Mouse (Mus musculus): ENCODE measurements around the gene Nit2. TPM values are rescaled to one million over a fixed set of nuclear protein-coding genes. Genes with fewer than 3 reads are reported as not detected.

Gene Nit2
- polyA plus RNA-seq, 1 experiment from 2014 or later = 45.4 TPM

DNA sequence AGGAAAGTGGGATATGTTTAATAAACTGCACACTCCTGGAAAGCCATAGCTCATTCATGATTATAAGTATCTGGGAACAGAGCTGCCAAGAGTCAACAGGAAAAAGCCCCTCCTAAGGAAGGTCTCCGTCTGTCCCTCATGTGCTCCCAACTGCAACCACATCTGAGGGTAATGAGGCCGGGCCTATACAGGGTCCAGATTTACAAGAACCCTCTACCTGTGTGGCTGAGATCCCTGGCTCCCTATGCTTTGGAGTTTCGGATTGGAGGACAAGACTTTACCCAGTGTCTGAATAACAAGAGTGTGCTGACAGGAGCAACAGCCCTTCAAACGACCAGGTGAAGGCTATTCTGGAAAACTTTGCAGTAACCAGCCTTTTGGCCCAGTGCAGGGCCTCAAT lies 9.4 kb downstream of the Nit2 start:
- Histone ChIP-seq H3K27ac (no peak overlapping the region), H3K4me2 (no peak overlapping the region), H3K9me3 (replicated peaks) (no peaks in the 10 kb centered on the region), H3K4me3 (no peak overlapping the region), H3K27me3 (no peaks in the 10 kb centered on the region), H3K4me1 (no peaks in the 10 kb centered on the region), H3K9ac (no peak overlapping the region), H3K36me3 (ENCODE audit: poor library complexity, severe bottlenecking) (peaks cover 47% of the 10 kb centered on the region)
- ATAC-seq = peak; percentile 31; the same call in 1 of the 2 replicates
- 77% methylated on average over 4 of the region's 4 CpGs for WGBS

DNA sequence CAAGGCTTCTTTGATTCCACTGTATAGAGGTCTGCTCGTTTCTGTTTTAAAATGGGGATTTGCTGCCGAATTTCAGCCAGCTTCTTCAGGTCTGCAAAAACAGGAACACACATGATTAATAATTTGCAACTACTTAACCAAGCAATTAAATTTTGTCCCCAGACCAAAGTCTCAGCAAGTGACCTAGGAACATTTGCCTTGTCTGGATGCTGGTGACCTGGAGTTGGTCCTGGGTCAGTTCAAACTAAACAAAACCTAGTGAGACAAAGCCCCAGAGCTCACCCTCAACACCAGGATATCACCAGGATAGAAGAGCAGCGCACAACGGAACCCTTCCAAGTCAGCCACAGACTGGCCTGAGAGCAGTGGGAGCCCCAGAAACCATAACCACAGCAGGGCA lies 10.1 kb downstream of the Nit2 start:
- no peaks in the 10 kb centered on the region for H3K9me3 ChIP-seq (replicated peaks)
- no peak for ATAC-seq
- no peak overlapping the region for H3K27ac ChIP-seq
- H3K4me3 ChIP-seq = no peak overlapping the region
- H3K4me2 ChIP-seq = no peak overlapping the region
- no peaks in the 10 kb centered on the region for H3K4me1 ChIP-seq
- H3K36me3 ChIP-seq (ENCODE audit: poor library complexity, severe bottlenecking) = peaks cover 53% of the 10 kb centered on the region
- H3K27me3 ChIP-seq = no peaks in the 10 kb centered on the region
- 91% methylated on average over 4 of the region's 4 CpGs for WGBS
- no peak overlapping the region for H3K9ac ChIP-seq

DNA sequence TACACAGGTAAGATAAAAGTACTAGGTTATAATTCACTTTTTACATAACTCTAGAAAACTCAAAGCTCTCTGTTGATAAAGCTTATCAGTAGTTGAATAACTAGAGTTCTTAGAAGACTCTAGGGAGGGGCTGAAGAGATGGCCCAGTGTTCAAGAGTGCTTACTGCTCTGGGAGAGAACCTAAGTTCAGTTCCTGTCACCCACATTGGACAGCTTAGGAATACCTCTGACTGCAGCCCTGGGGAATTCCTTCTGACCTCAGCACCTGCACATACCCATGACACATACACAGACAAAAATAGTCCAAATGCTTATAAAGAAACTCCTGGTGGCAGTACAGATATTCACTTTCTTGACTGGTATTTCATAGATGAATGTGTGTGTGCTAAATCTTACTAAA lies 11.2 kb downstream of the Nit2 start:
- Histone ChIP-seq H3K4me1 (no peaks in the 10 kb centered on the region), H3K36me3 (ENCODE audit: poor library complexity, severe bottlenecking) (peaks cover 61% of the 10 kb centered on the region), H3K9me3 (replicated peaks) (no peaks in the 10 kb centered on the region), H3K9ac (no peak overlapping the region), H3K27me3 (no peaks in the 10 kb centered on the region), H3K4me2 (no peak overlapping the region), H3K4me3 (no peak overlapping the region), H3K27ac (no peak overlapping the region)
- no peak for ATAC-seq

DNA sequence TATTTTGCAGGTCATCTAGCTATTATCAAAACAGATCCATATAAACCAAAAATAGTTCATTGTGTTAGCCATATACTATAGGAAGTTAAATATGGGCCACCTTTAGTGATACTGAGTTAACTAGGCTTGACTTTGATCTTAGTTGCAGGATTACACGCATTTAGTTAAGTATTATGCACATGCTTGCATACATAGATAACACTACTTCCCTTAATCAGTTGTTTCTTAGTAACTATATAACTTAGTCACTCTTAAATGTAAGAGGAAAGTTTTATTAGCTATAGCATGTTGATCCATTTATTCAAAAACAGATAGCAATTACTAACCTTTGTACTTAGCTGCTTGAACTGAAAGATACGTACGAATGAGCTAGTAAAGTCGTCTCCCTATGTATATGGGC lies 15.7 kb downstream of the Nit2 start:
- 95% methylated on average over 4 of the region's 4 CpGs for WGBS
- ATAC-seq = no peak
- Histone ChIP-seq H3K9ac (no peak overlapping the region), H3K4me2 (no peak overlapping the region), H3K4me3 (no peak overlapping the region), H3K9me3 (replicated peaks) (no peaks in the 10 kb centered on the region), H3K4me1 (no peaks in the 10 kb centered on the region), H3K27ac (no peak overlapping the region), H3K36me3 (ENCODE audit: poor library complexity, severe bottlenecking) (peaks cover 61% of the 10 kb centered on the region), H3K27me3 (no peaks in the 10 kb centered on the region)

DNA sequence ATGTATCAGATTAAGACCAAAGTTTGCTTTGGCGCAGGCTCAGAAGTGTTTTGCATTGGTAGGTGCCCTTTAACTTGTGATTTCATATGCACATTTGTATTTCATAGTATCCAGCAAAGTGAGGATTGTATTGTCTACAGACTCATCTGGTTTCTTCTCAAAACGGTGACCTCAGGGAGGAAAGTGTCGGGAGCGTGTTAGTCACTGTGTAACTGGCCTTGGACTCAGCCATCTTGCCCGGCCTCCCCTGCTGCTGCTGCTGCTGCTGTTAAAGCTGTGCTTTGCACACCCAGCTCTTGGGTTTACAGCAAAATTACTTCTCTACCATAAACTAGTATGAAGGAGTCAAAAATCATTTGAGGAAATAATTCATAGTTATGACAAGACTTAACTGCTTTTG lies 22.4 kb downstream of the Nit2 start:
- no peak for ATAC-seq
- Histone ChIP-seq H3K9ac (no peak overlapping the region), H3K9me3 (replicated peaks) (no peaks in the 10 kb centered on the region), H3K4me2 (no peak overlapping the region), H3K27ac (no peak overlapping the region), H3K36me3 (ENCODE audit: poor library complexity, severe bottlenecking) (peaks cover 50% of the 10 kb centered on the region), H3K27me3 (no peaks in the 10 kb centered on the region), H3K4me1 (no peaks in the 10 kb centered on the region), H3K4me3 (no peak overlapping the region)
- 95% methylated on average over 5 of the region's 5 CpGs for WGBS

DNA sequence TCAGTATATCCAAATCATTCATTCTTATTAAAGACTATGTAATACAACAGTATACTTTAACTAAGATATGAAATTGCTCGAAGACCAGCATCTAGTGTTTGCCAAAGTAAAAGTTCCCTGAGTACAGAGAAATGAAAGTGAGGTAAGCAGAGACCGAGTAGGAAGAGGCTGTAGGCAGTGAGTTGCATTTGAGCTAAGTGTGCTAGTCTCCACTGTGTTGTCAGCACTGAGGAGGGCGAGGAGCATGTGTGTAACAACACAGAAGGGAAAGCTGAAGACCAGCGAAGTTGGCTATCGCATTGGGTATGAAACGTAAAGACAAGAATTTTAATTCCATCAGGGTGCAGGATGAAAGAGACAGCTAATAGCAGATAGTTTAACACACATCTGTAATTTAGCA lies 33.5 kb downstream of the Nit2 start:
- Histone ChIP-seq H3K4me2 (no peak overlapping the region), H3K27ac (no peak overlapping the region)

DNA sequence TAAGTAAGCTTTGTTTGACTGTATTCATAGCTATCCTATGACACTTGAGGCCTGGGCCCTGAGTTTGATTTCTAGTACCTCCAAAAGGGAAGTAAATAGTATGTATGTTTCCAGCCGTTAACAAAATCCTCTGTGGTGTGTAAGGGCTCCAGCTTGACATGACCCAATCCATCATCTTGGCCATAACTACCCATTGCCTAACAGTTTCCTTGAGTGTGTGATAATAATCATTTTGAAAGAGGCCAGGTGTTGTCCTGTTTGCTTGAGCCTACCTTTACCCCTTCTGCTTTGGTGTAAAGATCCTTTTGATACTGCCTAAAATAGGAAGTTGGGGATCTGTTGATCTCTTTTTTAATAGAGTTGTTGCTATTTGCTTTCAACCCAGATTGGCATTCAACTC lies 34.8 kb downstream of the Nit2 start:
- Histone ChIP-seq H3K4me3 (no peak overlapping the region), H3K9me3 (replicated peaks) (no peaks in the 10 kb centered on the region), H3K27ac (no peak overlapping the region), H3K36me3 (ENCODE audit: poor library complexity, severe bottlenecking) (peaks cover 29% of the 10 kb centered on the region), H3K4me2 (no peak overlapping the region), H3K4me1 (peaks cover 6% of the 10 kb centered on the region), H3K9ac (no peak overlapping the region), H3K27me3 (no peaks in the 10 kb centered on the region)
- WGBS = 92% methylated on average over 1 of the region's 1 CpGs
- no peak for ATAC-seq

More for the DNA sequence above, 33.5 kb downstream of the Nit2 start:
- Histone ChIP-seq H3K4me3 (no peak overlapping the region), H3K9me3 (replicated peaks) (no peaks in the 10 kb centered on the region), H3K36me3 (ENCODE audit: poor library complexity, severe bottlenecking) (peaks cover 35% of the 10 kb centered on the region), H3K27me3 (no peaks in the 10 kb centered on the region), H3K9ac (no peak overlapping the region), H3K4me1 (peaks cover 6% of the 10 kb centered on the region)
- 92% methylated on average over 6 of the region's 6 CpGs for WGBS
- no peak for ATAC-seq

DNA sequence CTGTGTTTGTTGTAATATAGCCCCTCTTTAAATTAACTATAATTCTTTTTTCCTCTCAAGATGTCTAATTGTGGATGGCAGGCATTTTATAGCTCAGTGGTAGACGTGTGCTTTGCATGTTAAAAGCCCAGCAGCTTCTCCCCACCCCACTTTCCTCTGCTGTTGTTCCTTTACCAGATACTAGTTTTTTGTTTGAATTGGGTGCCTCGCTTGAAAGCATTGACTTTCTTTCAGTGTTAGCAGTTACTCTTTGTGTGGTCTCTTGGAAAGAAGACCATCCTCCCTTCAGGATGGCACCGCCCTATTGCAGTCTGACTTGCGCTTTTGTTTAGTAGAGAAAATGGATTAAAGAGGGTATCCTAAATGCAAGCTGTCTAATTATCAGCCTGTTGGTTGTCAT lies 35.6 kb downstream of the Nit2 start:
- Histone ChIP-seq H3K4me3 (no peak overlapping the region), H3K27ac (no peak overlapping the region), H3K9me3 (replicated peaks) (no peaks in the 10 kb centered on the region), H3K36me3 (ENCODE audit: poor library complexity, severe bottlenecking) (peaks cover 21% of the 10 kb centered on the region), H3K27me3 (no peaks in the 10 kb centered on the region), H3K9ac (no peak overlapping the region), H3K4me1 (peaks cover 6% of the 10 kb centered on the region), H3K4me2 (no peak overlapping the region)
- ATAC-seq = no peak
- WGBS = 49% methylated on average over 4 of the region's 4 CpGs

DNA sequence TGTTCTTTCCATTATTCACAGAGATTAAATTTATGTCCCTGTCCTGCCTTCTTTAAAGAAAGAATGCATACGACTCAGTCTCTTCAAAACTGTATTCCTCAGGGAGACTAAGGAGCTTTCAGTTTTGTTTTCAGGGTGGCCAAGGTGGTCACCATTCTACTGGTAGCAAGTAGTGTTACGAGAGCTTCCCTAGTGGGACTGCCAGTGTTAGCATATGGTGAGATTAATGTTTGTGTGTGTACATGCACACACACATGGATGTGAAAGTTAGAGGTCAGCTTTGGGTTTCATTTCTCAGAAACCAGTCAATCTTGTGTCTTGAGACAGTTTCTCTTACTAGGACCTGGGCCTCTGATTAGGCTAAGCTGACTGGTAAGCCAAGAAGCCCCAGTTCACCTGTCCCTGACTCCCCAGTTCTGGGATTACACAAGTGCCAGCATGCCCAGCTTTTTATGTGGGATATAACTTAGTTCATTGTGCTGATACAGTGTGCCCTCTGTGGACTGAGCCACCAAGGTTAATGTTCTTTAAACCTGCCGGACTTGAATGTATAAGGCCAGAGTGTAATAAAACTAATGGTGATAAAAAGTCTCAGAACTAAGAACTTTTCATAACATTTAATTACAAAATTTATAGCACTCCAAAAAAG lies 36.3 kb downstream of the Nit2 start:
- H3K4me2 ChIP-seq = no peak overlapping the region
- H3K9me3 ChIP-seq (replicated peaks) = no peaks in the 10 kb centered on the region
- H3K36me3 ChIP-seq (ENCODE audit: poor library complexity, severe bottlenecking) = peaks cover 15% of the 10 kb centered on the region
- 82% methylated on average over 3 of the region's 3 CpGs for WGBS
- H3K9ac ChIP-seq = no peak overlapping the region
- no peak for ATAC-seq
- H3K4me1 ChIP-seq = peaks cover 6% of the 10 kb centered on the region
- no peaks in the 10 kb centered on the region for H3K27me3 ChIP-seq
- no peak overlapping the region for H3K4me3 ChIP-seq
- no peak overlapping the region for H3K27ac ChIP-seq

DNA sequence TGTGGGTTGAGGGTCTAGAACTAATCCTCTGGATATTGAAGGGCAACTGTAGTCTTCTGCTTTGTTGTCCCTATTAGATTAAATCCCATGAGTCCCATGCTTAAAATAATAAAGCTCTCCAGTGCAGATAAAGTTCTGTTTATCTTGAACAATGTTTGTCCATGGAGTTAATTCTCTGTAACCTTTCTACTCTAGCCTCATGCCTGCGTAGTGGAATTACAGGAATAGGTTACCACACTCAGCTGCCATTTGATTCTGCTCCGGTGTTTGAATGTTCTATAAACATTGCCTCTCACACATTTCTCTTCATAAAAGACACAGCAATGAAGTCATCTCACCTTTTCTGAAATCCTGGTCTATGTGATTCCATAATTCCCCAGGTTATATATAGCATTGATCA lies 39.3 kb downstream of the Nit2 start:
- H3K27ac ChIP-seq = no peak overlapping the region
- H3K4me2 ChIP-seq = no peak overlapping the region
- no peak overlapping the region for H3K4me3 ChIP-seq
- no peaks in the 10 kb centered on the region for H3K27me3 ChIP-seq
- no peak for ATAC-seq
- no peaks in the 10 kb centered on the region for H3K9me3 ChIP-seq (replicated peaks)
- no peak overlapping the region for H3K9ac ChIP-seq
- H3K4me1 ChIP-seq = peaks cover 21% of the 10 kb centered on the region
- WGBS = 94% methylated on average over 2 of the region's 2 CpGs
- H3K36me3 ChIP-seq (ENCODE audit: poor library complexity, severe bottlenecking) = no peaks in the 10 kb centered on the region

DNA sequence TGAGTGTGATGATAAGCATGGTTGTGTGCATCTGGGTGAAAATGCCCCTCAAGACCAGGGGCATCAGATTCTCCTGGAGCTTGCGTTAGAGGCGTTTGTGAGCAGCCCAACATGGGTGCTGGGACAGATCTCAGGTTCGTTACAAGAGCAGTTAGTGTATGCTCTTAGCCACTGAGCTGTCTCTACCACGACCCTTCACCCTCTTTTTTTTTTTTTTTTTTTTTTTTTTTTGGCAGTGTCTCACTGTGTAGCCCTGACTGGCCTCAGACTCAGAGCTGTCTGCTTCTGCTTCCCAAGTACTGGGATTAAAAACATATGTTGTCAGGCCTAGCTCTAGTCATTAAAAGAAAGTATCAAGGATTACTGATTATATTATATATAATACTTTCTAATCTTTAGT lies 40.9 kb downstream of the Nit2 start:
- WGBS = 76% methylated on average over 4 of the region's 4 CpGs

DNA sequence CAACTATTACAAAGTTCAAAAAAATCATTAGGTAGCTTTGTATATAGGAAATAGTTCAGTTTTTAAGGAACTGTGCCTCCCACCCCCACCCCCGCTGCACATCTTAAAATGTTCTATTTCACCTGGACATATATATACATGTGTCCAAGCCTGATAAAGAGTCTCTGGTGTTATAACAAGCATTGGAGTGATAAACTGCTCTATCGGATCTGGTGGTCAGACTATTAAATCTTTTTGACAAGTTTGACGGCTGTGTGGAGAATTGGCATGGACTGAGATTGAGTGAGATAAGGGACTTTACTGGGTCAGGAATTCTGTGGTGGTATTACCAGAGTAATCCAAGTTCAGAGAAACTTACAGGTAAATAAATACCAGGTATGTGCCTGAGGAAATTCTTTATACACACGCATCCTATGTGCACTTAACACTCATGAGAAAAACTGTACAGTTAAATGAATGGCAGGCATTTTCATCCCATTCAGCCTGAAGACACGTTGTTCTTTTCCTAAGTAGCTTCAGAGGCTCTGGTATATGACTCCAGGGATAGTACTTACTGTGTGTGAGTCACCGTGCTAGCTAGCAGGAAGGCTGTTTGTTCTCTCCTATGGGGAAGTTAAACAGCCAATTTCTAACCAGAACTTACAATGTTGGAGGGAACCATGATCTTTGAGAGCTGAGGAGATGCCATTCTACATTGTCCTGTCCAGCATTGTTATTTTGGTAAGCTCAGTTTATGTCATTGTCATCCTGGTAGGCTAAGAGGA lies 44.3 kb downstream of the Nit2 start:
- Histone ChIP-seq H3K4me1 (peaks cover 22% of the 10 kb centered on the region), H3K9ac (peak overlapping the region; percentile 94), H3K27me3 (no peaks in the 10 kb centered on the region), H3K9me3 (replicated peaks) (no peaks in the 10 kb centered on the region), H3K4me2 (peak overlapping the region; percentile 85), H3K27ac (no peak overlapping the region), H3K36me3 (ENCODE audit: poor library complexity, severe bottlenecking) (no peaks in the 10 kb centered on the region), H3K4me3 (peak overlapping the region; percentile 98)
- 66% methylated on average over 6 of the region's 6 CpGs for WGBS
- no peak for ATAC-seq

More for the DNA sequence above, 40.9 kb downstream of the Nit2 start:
- Histone ChIP-seq H3K27me3 (no peaks in the 10 kb centered on the region), H3K36me3 (ENCODE audit: poor library complexity, severe bottlenecking) (no peaks in the 10 kb centered on the region), H3K4me2 (no peak overlapping the region), H3K4me1 (peaks cover 22% of the 10 kb centered on the region), H3K9ac (no peak overlapping the region), H3K27ac (no peak overlapping the region), H3K4me3 (no peak overlapping the region), H3K9me3 (replicated peaks) (no peaks in the 10 kb centered on the region)
- no peak for ATAC-seq
